Mouse (Mus musculus) G1E (cell line): ENCODE data around the gene Glt8d1.

Source experiments
- CTCF ChIP-seq: IDR thresholded peaks from 2 replicates; pipeline ENCODE4 v1.5.1; 2012; ENCODE audit warnings: low read depth, low read length, inconsistent platforms, mixed read lengths
- TAL1 ChIP-seq: conservative IDR thresholded peaks from 2 replicates; pipeline ENCODE4 v1.6.1; 2012; ENCODE audit warnings: low read depth, low read length, inconsistent platforms, mixed read lengths

DNA sequence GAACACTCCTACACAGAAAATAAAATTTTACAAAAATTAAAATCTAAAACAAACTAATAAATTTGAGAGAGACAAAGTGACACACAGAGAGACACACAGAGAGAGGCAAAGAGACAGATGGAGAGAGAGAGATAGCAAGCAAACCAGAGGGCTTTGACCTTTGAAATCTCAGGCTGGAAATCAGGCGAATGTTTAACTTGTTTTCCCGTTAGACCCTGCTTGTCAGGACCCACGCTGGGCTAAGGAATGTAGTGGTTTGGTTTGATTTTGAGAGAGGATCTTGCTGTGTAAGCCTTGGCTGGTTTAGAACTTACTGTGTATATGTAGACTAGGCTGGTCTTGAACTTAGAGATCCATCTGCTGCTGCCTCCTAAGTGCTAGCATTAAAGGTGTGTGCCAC, 25.0 kb upstream of the Glt8d1 start:
- no peak for TF ChIP-seq CTCF
- no peak for TF ChIP-seq TAL1
